Mouse (Mus musculus) stomach, embryonic 16.5 days (tissue): ENCODE data around the gene Piezo1. TPM values are rescaled to one million over a fixed set of nuclear protein-coding genes. Genes with fewer than 3 reads are reported as not detected.
A peak's percentile ranks its signal among the peaks of the same experiment; 100 is the strongest.

Experiments
- ATAC-seq: fragments of 200-750 bp; cut with Nextera tagmentation; 2 replicates; pipeline ENCODE4 v1.8.0; 2017; ENCODE audit warnings: moderate number of reproducible peaks, moderate TSS enrichment; ENCODE audit not compliant: insufficient read depth, low FRiP score
- H3K27ac ChIP-seq: fragments of 300-500 bp; sonication (generic); 2 replicates; pipeline ENCODE4 v1.5.1; 2014; ENCODE audit warnings: low read length
- H3K27me3 ChIP-seq: fragments of 300-500 bp; sonication (generic); 2 replicates; pipeline ENCODE4 v1.6.1; 2014; ENCODE audit warnings: low read length, control low read depth, mixed read lengths; ENCODE audit not compliant: control insufficient read depth, insufficient read depth
- H3K36me3 ChIP-seq: fragments of 300-500 bp; sonication (generic); 2 replicates; pipeline ENCODE4 v1.6.1; 2014; ENCODE audit warnings: low read length; ENCODE audit not compliant: control insufficient read depth, insufficient read depth
- H3K4me1 ChIP-seq: fragments of 300-500 bp; sonication (generic); 2 replicates; pipeline ENCODE4 v1.6.1; 2014; ENCODE audit warnings: low read length, control low read depth, mixed read lengths; ENCODE audit not compliant: control insufficient read depth, insufficient read depth
- H3K4me2 ChIP-seq: fragments of 300-500 bp; sonication (generic); 2 replicates; pipeline ENCODE4 v1.6.1; 2014; ENCODE audit warnings: low read depth, low read length, mixed read lengths
- H3K4me3 ChIP-seq: fragments of 300-500 bp; sonication (generic); replicated peaks from 2 replicates; pipeline ENCODE4 v1.5.1; 2014; ENCODE audit warnings: mild to moderate bottlenecking, low read length
- H3K9ac ChIP-seq: fragments of 300-500 bp; sonication (generic); 2 replicates; pipeline ENCODE4 v1.6.1; 2014; ENCODE audit warnings: low read length
- H3K9me3 ChIP-seq: fragments of 300-500 bp; sonication (generic); replicated peaks from 2 replicates; pipeline ENCODE4 v1.6.1; 2016; ENCODE audit warnings: low read length, control low read depth; ENCODE audit not compliant: control insufficient read depth
- WGBS: fragments of 180-500 bp; shearing (Covaris S2); extraction: QIAGEN DNeasy Blood & Tissue Kit; methylation state at CpG from one replicate; pipeline ENCODE4 v1.1.7; 2014; 5-methylcytosine and 5-hydroxymethylcytosine counted together
- polyA plus RNA-seq: library from polyadenylated mRNA; unstranded; fragments of >200 nt; fragmentation: Nextera tagmentation; extraction: Ambion mirVana; gene quantifications from 2 replicates; pipeline ENCODE4 v1.2.1, GENCODE M21; 2015

Gene Piezo1
- polyA plus RNA-seq, 1 experiment from 2014 or later = 13.5 TPM

- Histone ChIP-seq H3K4me3 (peak overlapping the region; percentile 74), H3K27ac (peak overlapping the region; percentile 99), H3K4me1 (peaks cover 21% of the 10 kb centered on the region), H3K9me3 (no peaks in the 10 kb centered on the region), H3K4me2 (peak overlapping the region; percentile 83), H3K36me3 (0 out of 2 replicates have a peak, but pooled peaks cover 3% of the 10 kb centered on the region), H3K9ac (peak overlapping the region; percentile 88), H3K27me3 (no peaks in the 10 kb centered on the region)
- 4% methylated on average over 19 of the region's 19 CpGs for WGBS
- peak; percentile 69 for ATAC-seq
Observed at GRCm38 (mm10) chr8:122444058-122444748, 106.9 kb downstream of the Piezo1 start.

GRCm38 (mm10) chr8:122443262-122444006 lies 107.7 kb downstream of the Piezo1 start, which contains the start of gene Mvd:
Mvd (minus strand) TSS chr8:122443422.
- peaks cover 24% of the 10 kb centered on the region for H3K4me1 ChIP-seq
- peak within 1 kb of the TSS; percentile 99 for H3K27ac ChIP-seq
- peak; percentile 97 for ATAC-seq
- under 1% methylated on average over 47 of the region's 47 CpGs for WGBS
- H3K4me3 ChIP-seq = peak within 1 kb of the TSS; percentile 74
- H3K9ac ChIP-seq = peak within 1 kb of the TSS; percentile 88
- H3K4me2 ChIP-seq = peak within 1 kb of the TSS; percentile 89
- no peaks in the 10 kb centered on the region for H3K9me3 ChIP-seq
- 0 out of 2 replicates have a peak, but pooled peaks cover 4% of the 10 kb centered on the region for H3K36me3 ChIP-seq
- no peaks in the 10 kb centered on the region for H3K27me3 ChIP-seq

DNA sequence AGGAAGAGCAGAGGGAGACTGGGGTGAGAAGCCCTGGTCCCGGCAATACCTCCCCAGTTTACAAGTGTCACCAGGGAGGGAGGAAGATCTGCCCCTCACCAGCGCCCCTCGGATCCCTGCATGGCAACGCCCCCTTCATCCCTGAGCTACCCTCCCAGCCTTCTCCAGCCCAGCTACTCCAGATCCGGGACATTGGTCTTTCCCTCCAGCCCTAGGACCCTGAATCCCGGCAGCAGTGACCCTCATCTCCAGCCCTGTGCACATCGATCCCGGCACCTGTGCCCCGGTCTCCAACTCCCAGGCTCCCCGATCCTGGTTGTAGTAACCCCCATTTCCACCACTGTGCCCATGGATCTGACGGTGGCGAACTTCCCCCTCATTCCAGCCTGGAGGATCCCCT lies 108.3 kb downstream of the Piezo1 start:
- ATAC-seq = no peak
- H3K4me2 ChIP-seq = peak overlapping the region; percentile 89
- H3K9ac ChIP-seq = peak overlapping the region; percentile 76
- peaks cover 30% of the 10 kb centered on the region for H3K4me1 ChIP-seq
- WGBS = 1% methylated on average over 12 of the region's 12 CpGs
- H3K9me3 ChIP-seq = no peaks in the 10 kb centered on the region
- H3K36me3 ChIP-seq = 0 out of 2 replicates have a peak, but pooled peaks cover 4% of the 10 kb centered on the region
- peak overlapping the region; percentile 74 for H3K4me3 ChIP-seq
- H3K27ac ChIP-seq = peak overlapping the region; percentile 63
- no peaks in the 10 kb centered on the region for H3K27me3 ChIP-seq

- ATAC-seq = no peak
- peak overlapping the region; percentile 89 for H3K4me2 ChIP-seq
- H3K9me3 ChIP-seq = no peaks in the 10 kb centered on the region
- H3K36me3 ChIP-seq = 0 out of 2 replicates have a peak, but pooled peaks cover 4% of the 10 kb centered on the region
- WGBS = 20% methylated on average over 7 of the region's 7 CpGs
- H3K27me3 ChIP-seq = no peaks in the 10 kb centered on the region
- peak overlapping the region; percentile 74 for H3K4me3 ChIP-seq
- peak overlapping the region; percentile 76 for H3K9ac ChIP-seq
- H3K27ac ChIP-seq = 0 out of 2 replicates have a peak overlapping the region, but pooled peaks have one; percentile 63
- peaks cover 30% of the 10 kb centered on the region for H3K4me1 ChIP-seq
Observed at GRCm38 (mm10) chr8:122442356-122442755, 108.8 kb downstream of the Piezo1 start.

- H3K4me1 ChIP-seq = peaks cover 30% of the 10 kb centered on the region
- no peak overlapping the region for H3K27ac ChIP-seq
- H3K4me2 ChIP-seq = no peak overlapping the region
- no peak for ATAC-seq
- no peaks in the 10 kb centered on the region for H3K9me3 ChIP-seq
- WGBS = 85% methylated on average over 1 of the region's 1 CpGs
- H3K4me3 ChIP-seq = no peak overlapping the region
- 0 out of 2 replicates have a peak, but pooled peaks cover 4% of the 10 kb centered on the region for H3K36me3 ChIP-seq
- H3K9ac ChIP-seq = no peak overlapping the region; the same call in 1 of the 2 replicates
- H3K27me3 ChIP-seq = no peaks in the 10 kb centered on the region
Observed at GRCm38 (mm10) chr8:122441326-122441725, 109.8 kb downstream of the Piezo1 start.

DNA sequence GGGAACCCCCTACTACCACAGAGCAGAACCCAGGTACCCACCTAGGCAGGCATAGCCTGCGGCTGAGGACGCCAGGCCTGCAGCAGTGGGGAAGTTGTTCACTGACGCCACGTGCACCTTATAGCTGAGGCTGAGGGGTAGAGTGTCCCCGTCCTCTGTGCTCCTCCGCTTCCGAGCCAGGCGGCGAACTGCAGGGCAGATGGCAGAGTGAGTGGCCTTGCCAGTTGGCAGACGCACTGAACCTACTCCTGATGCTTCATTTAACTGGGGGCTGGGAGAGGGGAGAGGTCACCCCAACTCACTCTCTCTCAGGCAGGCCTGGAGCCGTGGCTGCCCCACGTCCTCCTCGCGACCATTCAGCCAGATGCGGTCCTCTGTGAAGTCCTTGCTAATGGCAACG lies 111.8 kb downstream of the Piezo1 start:
- ATAC-seq = no peak
- Histone ChIP-seq H3K4me2 (no peak overlapping the region), H3K27me3 (no peaks in the 10 kb centered on the region), H3K36me3 (0 out of 2 replicates have a peak, but pooled peaks cover 8% of the 10 kb centered on the region), H3K4me1 (peaks cover 19% of the 10 kb centered on the region), H3K27ac (no peak overlapping the region), H3K9ac (no peak overlapping the region), H3K4me3 (no peak overlapping the region), H3K9me3 (no peaks in the 10 kb centered on the region; the same call in 1 of the 2 replicates)
- WGBS = 93% methylated on average over 16 of the region's 16 CpGs

GRCm38 (mm10) chr8:122437708-122438331 lies 113.3 kb downstream of the Piezo1 start:
- Histone ChIP-seq H3K9ac (peak overlapping the region; percentile 60), H3K9me3 (no peaks in the 10 kb centered on the region; the same call in 1 of the 2 replicates), H3K4me3 (peak overlapping the region; percentile 8; the same call in 1 of the 2 replicates), H3K27ac (peak overlapping the region; percentile 64), H3K36me3 (0 out of 2 replicates have a peak, but pooled peaks cover 8% of the 10 kb centered on the region), H3K4me1 (peaks cover 23% of the 10 kb centered on the region), H3K27me3 (no peaks in the 10 kb centered on the region), H3K4me2 (peak overlapping the region; percentile 15; the same call in 1 of the 2 replicates)
- WGBS = 80% methylated on average over 13 of the region's 13 CpGs
- ATAC-seq = no peak

DNA sequence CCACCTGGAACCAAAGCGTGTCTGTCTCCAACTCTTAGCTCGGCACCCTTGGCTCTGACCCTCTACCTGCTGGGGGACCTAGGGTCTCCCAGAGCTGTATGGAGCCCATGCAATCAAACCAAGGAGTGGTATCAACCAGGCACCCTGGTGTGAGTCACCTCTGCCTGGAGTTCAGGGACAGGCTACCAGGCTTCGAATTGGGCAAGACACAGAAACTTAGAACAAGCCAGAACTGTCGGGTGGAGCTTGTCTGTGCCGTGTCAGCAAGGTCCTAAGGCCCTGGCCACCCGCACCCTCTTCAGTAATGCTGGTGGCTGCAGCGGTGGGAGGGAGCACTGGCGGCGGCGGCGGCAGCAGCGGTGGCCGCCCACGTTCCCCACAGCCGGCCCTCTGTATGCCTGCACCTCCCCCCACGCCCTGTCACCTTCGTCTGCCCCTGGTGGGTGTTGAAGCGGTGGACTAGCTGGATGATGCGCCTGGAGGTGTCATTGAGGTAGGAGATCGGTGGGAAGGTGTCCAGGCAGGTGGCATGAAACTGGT lies 114.5 kb downstream of the Piezo1 start:
- Histone ChIP-seq H3K4me2 (no peak overlapping the region), H3K27me3 (no peaks in the 10 kb centered on the region), H3K9me3 (no peaks in the 10 kb centered on the region; the same call in 1 of the 2 replicates), H3K4me3 (no peak overlapping the region), H3K27ac (no peak overlapping the region), H3K4me1 (peaks cover 19% of the 10 kb centered on the region), H3K36me3 (0 out of 2 replicates have a peak, but pooled peaks cover 8% of the 10 kb centered on the region), H3K9ac (no peak overlapping the region)
- 85% methylated on average over 20 of the region's 20 CpGs for WGBS
- no peak for ATAC-seq
